Mouse (Mus musculus): Measurements from ENCODE around the gene Tmem202. TPM values are rescaled to one million over a fixed set of nuclear protein-coding genes. Genes with fewer than 3 reads are reported as not detected.

Tmem202 gene
- polyA plus RNA-seq, 1 experiment from 2014 or later: 0.15 TPM

Other genes starting within 250 kb of the Tmem202 start
- gene Adpgk, start 248.3 kb downstream of the Tmem202 start, polyA plus RNA-seq (2014; fragmentation: Nextera tagmentation; extraction: Ambion mirVana): 40.9 and 44.0 TPM in 2 replicates
- 21.8 and 22.0 TPM in 2 replicates for gene Bbs4, start 186.3 kb downstream of the Tmem202 start, polyA plus RNA-seq (2014; fragmentation: Nextera tagmentation; extraction: Ambion mirVana)
- 20.8 and 21.6 TPM in 2 replicates for gene Arih1, start 53.2 kb downstream of the Tmem202 start, polyA plus RNA-seq (2014; fragmentation: Nextera tagmentation; extraction: Ambion mirVana)
- 51.2 and 54.9 TPM in 2 replicates for gene Hexa, start 307 bp downstream of the Tmem202 start, polyA plus RNA-seq (2014; fragmentation: Nextera tagmentation; extraction: Ambion mirVana)
- 10.7 and 12.1 TPM in 2 replicates for gene Celf6, start 38.1 kb upstream of the Tmem202 start, polyA plus RNA-seq (2014; fragmentation: Nextera tagmentation; extraction: Ambion mirVana)
- 133 and 134 TPM in 2 replicates for gene Parp6, start 77.4 kb upstream of the Tmem202 start, polyA plus RNA-seq (2014; fragmentation: Nextera tagmentation; extraction: Ambion mirVana)
- 1,589 and 1,915 TPM in 2 replicates for gene Pkm, start 116.5 kb upstream of the Tmem202 start, polyA plus RNA-seq (2014; fragmentation: Nextera tagmentation; extraction: Ambion mirVana)
- 0.07 and 0.43 TPM in 2 replicates for gene Gramd2, start 140.3 kb upstream of the Tmem202 start, polyA plus RNA-seq (2014; fragmentation: Nextera tagmentation; extraction: Ambion mirVana)
- 22.8 and 24.1 TPM in 2 replicates for gene Senp8, start 210.9 kb upstream of the Tmem202 start, polyA plus RNA-seq (2014; fragmentation: Nextera tagmentation; extraction: Ambion mirVana)
- 22.2 and 25.3 TPM in 2 replicates for gene Myo9a, start 211.0 kb upstream of the Tmem202 start, polyA plus RNA-seq (2014; fragmentation: Nextera tagmentation; extraction: Ambion mirVana)

Measured in hindbrain, embryonic 11.5 days (tissue).